Mouse (Mus musculus) heart, embryonic 14.5 days (tissue): ENCODE results near the gene 9130023H24Rik. TPM values are rescaled to one million over a fixed set of nuclear protein-coding genes. Genes with fewer than 3 reads are reported as not detected.

Experiments used
- ATAC-seq: fragments of 200-750 bp; cut with Nextera tagmentation; 2 replicates; pipeline ENCODE4 v1.8.0; 2017; ENCODE audit warnings: low read depth, moderate TSS enrichment; ENCODE audit not compliant: insufficient number of reproducible peaks, insufficient read depth, low FRiP score
- H3K27ac ChIP-seq, 2 experiments: fragments of 200-500 bp in 1 of 2; fragments of 300-500 bp in 1 of 2; sonication (generic) in 1 of 2; replicated peaks in 1 of 2; 2 replicates each; pipeline ENCODE4 v1.5.1; 2012 to 2014; ENCODE audit warnings: low read depth in 2 of 2, low read length in 2 of 2, control low read depth in 1 of 2, mild to moderate bottlenecking in 1 of 2, mixed read lengths in 1 of 2; ENCODE audit not compliant: control insufficient read depth in 1 of 2, insufficient read depth in 1 of 2
- H3K27me3 ChIP-seq: fragments of 300-500 bp; sonication (generic); 2 replicates; pipeline ENCODE4 v1.6.1; 2014; ENCODE audit warnings: mild to moderate bottlenecking, low read length, control low read depth; ENCODE audit not compliant: control insufficient read depth, insufficient read depth
- H3K36me3 ChIP-seq: fragments of 300-500 bp; sonication (generic); 2 replicates; pipeline ENCODE4 v1.6.1; 2014; ENCODE audit warnings: mild to moderate bottlenecking, control low read depth, low read length, mixed read lengths; ENCODE audit not compliant: control insufficient read depth, insufficient read depth
- H3K4me1 ChIP-seq, 2 experiments: fragments of 200-500 bp in 1 of 2; fragments of 300-500 bp in 1 of 2; sonication (generic) in 1 of 2; 2 replicates each; pipeline ENCODE4 v1.6.1; 2012 to 2014; ENCODE audit warnings: low read length in 2 of 2, control low read depth in 1 of 2, mixed read lengths in 1 of 2; ENCODE audit not compliant: control insufficient read depth in 2 of 2, insufficient read depth in 2 of 2
- H3K4me2 ChIP-seq: fragments of 300-500 bp; sonication (generic); 2 replicates; pipeline ENCODE4 v1.6.1; 2014; ENCODE audit warnings: mild to moderate bottlenecking, low read length
- H3K4me3 ChIP-seq, 2 experiments: fragments of 200-500 bp in 1 of 2; fragments of 300-500 bp in 1 of 2; sonication (generic) in 1 of 2; 2 replicates each; pipeline ENCODE4 v1.5.1; 2012 to 2014; ENCODE audit warnings: low read length in 2 of 2, mild to moderate bottlenecking in 2 of 2, control low read depth in 1 of 2, low read depth in 1 of 2, moderate library complexity in 1 of 2; ENCODE audit not compliant: control insufficient read depth in 1 of 2, insufficient read depth in 1 of 2
- H3K9ac ChIP-seq: fragments of 300-500 bp; sonication (generic); 2 replicates; pipeline ENCODE4 v1.6.1; 2014; ENCODE audit warnings: mild to moderate bottlenecking, low read length
- H3K9me3 ChIP-seq: fragments of 300-500 bp; sonication (generic); 2 replicates; pipeline ENCODE4 v1.6.1; 2016; ENCODE audit warnings: low read length, control low read depth; ENCODE audit not compliant: control insufficient read depth
- WGBS: fragments of 180-500 bp; shearing (Covaris S2); extraction: QIAGEN DNeasy Blood & Tissue Kit; methylation state at CpG from one replicate; pipeline ENCODE4 v1.1.7; 2014; 5-methylcytosine and 5-hydroxymethylcytosine counted together
- polyA plus RNA-seq: library from polyadenylated mRNA; unstranded; fragments of >200 nt; fragmentation: Nextera tagmentation; extraction: Ambion mirVana; gene quantifications from 2 replicates; pipeline ENCODE4 v1.2.1, GENCODE M21; 2014

The 9130023H24Rik gene
- polyA plus RNA-seq, 1 experiment from 2014 or later: 7.4 TPM

- peak overlapping the region; percentile 97 for H3K27ac ChIP-seq
- peak overlapping the region; percentile 84 for H3K4me2 ChIP-seq
- peaks cover 45% of the 10 kb centered on the region for H3K36me3 ChIP-seq
- H3K27me3 ChIP-seq: no peaks in the 10 kb centered on the region
- no peak for ATAC-seq
- peak overlapping the region; percentile 87 for H3K9ac ChIP-seq
- peaks cover 6 to 14% of the 10 kb centered on the region in 2 experiments for H3K4me1 ChIP-seq
- peak overlapping the region; percentile 76 to 79 for H3K4me3 ChIP-seq
- WGBS: under 1% methylated on average over 25 of the region's 25 CpGs
- H3K9me3 ChIP-seq: no peaks in the 10 kb centered on the region
Observed at GRCm38 (mm10) chr7:128237593-128237926, 271 bp downstream of the 9130023H24Rik start.

- Histone ChIP-seq H3K4me2 (peak within 1 kb of the TSS; percentile 84), H3K27ac (peak within 1 kb of the TSS; percentile 97), H3K9ac (peak within 1 kb of the TSS; percentile 87), H3K9me3 (no peaks in the 10 kb centered on the region), H3K36me3 (peaks cover 39% of the 10 kb centered on the region), H3K27me3 (no peaks in the 10 kb centered on the region), H3K4me1 (peaks cover 6 to 14% of the 10 kb centered on the region in 2 experiments), H3K4me3 (peak within 1 kb of the TSS; percentile 76 to 79)
- 25% methylated on average over 37 of the region's 37 CpGs for WGBS
- ATAC-seq: peak; percentile 23; the same call in 1 of the 2 replicates
Observed at GRCm38 (mm10) chr7:128236856-128237592, 807 bp downstream of the 9130023H24Rik start, which contains the start of gene Armc5. TSS of gene Armc5 (plus strand) at chr7:128237342.

- Histone ChIP-seq H3K27ac (no peak overlapping the region), H3K27me3 (no peaks in the 10 kb centered on the region), H3K9ac (peak overlapping the region; percentile 87; the same call in 1 of the 2 replicates), H3K36me3 (peaks cover 33% of the 10 kb centered on the region), H3K4me1 (peaks cover 6 to 14% of the 10 kb centered on the region in 2 experiments), H3K4me3 (no peak overlapping the region), H3K9me3 (no peaks in the 10 kb centered on the region), H3K4me2 (no peak overlapping the region)
- no peak for ATAC-seq
- WGBS: 89% methylated on average over 13 of the region's 13 CpGs
Observed at GRCm38 (mm10) chr7:128236426-128236825, 1.4 kb downstream of the 9130023H24Rik start.

- H3K27me3 ChIP-seq: no peaks in the 10 kb centered on the region
- H3K4me3 ChIP-seq: no peak overlapping the region
- H3K4me2 ChIP-seq: no peak overlapping the region
- H3K9ac ChIP-seq: no peak overlapping the region
- no peaks in the 10 kb centered on the region for H3K9me3 ChIP-seq
- 64% methylated on average over 1 of the region's 1 CpGs for WGBS
- no peak for ATAC-seq
- H3K36me3 ChIP-seq: peaks cover 24% of the 10 kb centered on the region
- H3K4me1 ChIP-seq: peaks cover 6 to 14% of the 10 kb centered on the region in 2 experiments
- no peak overlapping the region for H3K27ac ChIP-seq
Observed at GRCm38 (mm10) chr7:128235481-128235880, 2.4 kb downstream of the 9130023H24Rik start.

- no peaks in the 10 kb centered on the region for H3K27me3 ChIP-seq
- peaks cover 17% of the 10 kb centered on the region for H3K36me3 ChIP-seq
- peaks cover 6 to 14% of the 10 kb centered on the region in 2 experiments for H3K4me1 ChIP-seq
- no peak for ATAC-seq
- no peak overlapping the region for H3K4me3 ChIP-seq
- no peak overlapping the region for H3K4me2 ChIP-seq
- H3K9me3 ChIP-seq: no peaks in the 10 kb centered on the region
- no peak overlapping the region for H3K27ac ChIP-seq
- no peak overlapping the region for H3K9ac ChIP-seq
- 74% methylated on average over 2 of the region's 2 CpGs for WGBS
Observed at GRCm38 (mm10) chr7:128234796-128235195, 3.0 kb downstream of the 9130023H24Rik start.

GRCm38 (mm10) chr7:128231741-128232140 lies 6.1 kb downstream of the 9130023H24Rik start:
- H3K4me1 ChIP-seq: peaks cover 2% of the 10 kb centered on the region in 2 experiments; a peak in 2 of 4 replicates
- no peak overlapping the region for H3K4me3 ChIP-seq
- no peak overlapping the region for H3K27ac ChIP-seq
- no peaks in the 10 kb centered on the region for H3K27me3 ChIP-seq
- WGBS: 37% methylated on average over 8 of the region's 8 CpGs
- no peak for ATAC-seq
- no peak overlapping the region for H3K4me2 ChIP-seq
- 0 out of 2 replicates have a peak, but pooled peaks cover 2% of the 10 kb centered on the region for H3K9me3 ChIP-seq
- peaks cover 16% of the 10 kb centered on the region for H3K36me3 ChIP-seq
- no peak overlapping the region for H3K9ac ChIP-seq

GRCm38 (mm10) chr7:128220936-128221335 lies 16.9 kb downstream of the 9130023H24Rik start:
- Histone ChIP-seq H3K4me2 (no peak overlapping the region), H3K9me3 (no peaks in the 10 kb centered on the region), H3K9ac (no peak overlapping the region), H3K4me3 (no peak overlapping the region), H3K36me3 (no peaks in the 10 kb centered on the region), H3K27ac (no peak overlapping the region), H3K27me3 (no peaks in the 10 kb centered on the region), H3K4me1 (no peaks in the 10 kb centered on the region)
- ATAC-seq: no peak
- WGBS: 90% methylated on average over 3 of the region's 3 CpGs
